Mouse (Mus musculus) lung, postnatal 0 days (tissue): Measurements from ENCODE around the gene Dnah7c.
"Not testable (repeated sequence)": the region's sequence is repeated elsewhere in the genome, so short reads cannot be mapped to it uniquely, and the experiment has no call there.

Experiments
- CTCF ChIP-seq: IDR thresholded peaks from 2 replicates; pipeline ENCODE4 v1.5.1; 2016; ENCODE audit warnings: antibody characterized with exemption, mild to moderate bottlenecking
- EP300 ChIP-seq: IDR thresholded peaks from 2 replicates; pipeline ENCODE4 v1.6.1; 2016; ENCODE audit warnings: antibody characterized with exemption, mild to moderate bottlenecking, control low read depth

DNA sequence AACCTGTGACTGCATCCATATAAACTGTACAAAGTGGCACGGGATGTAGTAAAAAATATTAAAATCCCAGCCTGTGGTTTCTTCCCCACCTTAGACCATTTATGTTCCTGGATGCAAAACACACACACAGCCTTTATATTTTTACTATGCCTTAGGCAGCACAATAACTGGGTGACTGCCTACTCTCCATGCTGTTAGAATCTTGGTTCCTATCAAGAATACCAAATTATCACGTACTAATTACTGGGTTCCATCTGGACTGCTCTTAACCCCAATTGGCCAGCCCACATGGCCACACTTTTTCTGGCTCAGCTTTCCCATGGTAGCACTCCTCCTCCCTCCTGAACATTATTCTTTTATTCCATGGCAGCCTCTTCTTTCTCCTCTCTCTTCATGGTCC, 309.1 kb downstream of the Dnah7c start:
- TF ChIP-seq CTCF, EP300: not testable (repeated sequence)
